Mouse (Mus musculus) kidney, postnatal 14 days (tissue): ENCODE measurements around the gene Btbd9.

Experiments used
- DNase-seq: peaks from one replicate; pipeline ENCODE4 v3.0.0; 2022; ENCODE audit warnings: mixed read lengths

The Btbd9 gene

GRCm38 (mm10) chr17:30235380-30235779, 340.9 kb downstream of the Btbd9 start:
- no peak for DNase-seq

GRCm38 (mm10) chr17:30232698-30233097, 343.6 kb downstream of the Btbd9 start:
- no peak for DNase-seq

- no peak for DNase-seq
Measured at GRCm38 (mm10) chr17:30231483-30231882, 344.8 kb downstream of the Btbd9 start.

- DNase-seq, result peak; percentile 44
Measured at GRCm38 (mm10) chr17:30230428-30230827, 345.9 kb downstream of the Btbd9 start.

- DNase-seq, result no peak
Measured at GRCm38 (mm10) chr17:30228439-30229215, 347.7 kb downstream of the Btbd9 start.

GRCm38 (mm10) chr17:30225030-30225740, 351.1 kb downstream of the Btbd9 start:
- DNase-seq, result no peak

GRCm38 (mm10) chr17:30222837-30223236, 353.5 kb downstream of the Btbd9 start:
- DNase-seq, result no peak

GRCm38 (mm10) chr17:30222361-30222760, 353.9 kb downstream of the Btbd9 start:
- DNase-seq, result no peak

- DNase-seq, result no peak
Measured at GRCm38 (mm10) chr17:30221677-30222076, 354.6 kb downstream of the Btbd9 start.

GRCm38 (mm10) chr17:30215741-30216140, 360.5 kb downstream of the Btbd9 start:
- no peak for DNase-seq

- DNase-seq, result no peak
Measured at GRCm38 (mm10) chr17:30214393-30214792, 361.9 kb downstream of the Btbd9 start.

- no peak for DNase-seq
Measured at GRCm38 (mm10) chr17:30213371-30213770, 362.9 kb downstream of the Btbd9 start.

- DNase-seq, result peak; percentile 48
Measured at GRCm38 (mm10) chr17:30212647-30213046, 363.6 kb downstream of the Btbd9 start.

- no peak for DNase-seq
Measured at GRCm38 (mm10) chr17:30210936-30211335, 365.4 kb downstream of the Btbd9 start.

- no peak for DNase-seq
Measured at GRCm38 (mm10) chr17:30210262-30210661, 366.0 kb downstream of the Btbd9 start.

GRCm38 (mm10) chr17:30205062-30205825, 371.0 kb downstream of the Btbd9 start:
- DNase-seq, result no peak

- no peak for DNase-seq
Measured at GRCm38 (mm10) chr17:30200283-30200682, 376.0 kb downstream of the Btbd9 start.

GRCm38 (mm10) chr17:30199374-30200247, 376.7 kb downstream of the Btbd9 start:
- no peak for DNase-seq

GRCm38 (mm10) chr17:30198422-30198821, 377.9 kb downstream of the Btbd9 start:
- peak; percentile 48 for DNase-seq

GRCm38 (mm10) chr17:30197280-30198030, 378.8 kb downstream of the Btbd9 start:
- DNase-seq, result no peak

GRCm38 (mm10) chr17:30196401-30197279, 379.6 kb downstream of the Btbd9 start:
- no peak for DNase-seq
